Mouse (Mus musculus): ENCODE results near the gene Hist1h2bf.
"Not testable (repeated sequence)": the region's sequence is repeated elsewhere in the genome, so short reads cannot be mapped to it uniquely, and the experiment has no call there.

Hist1h2bf gene

DNA sequence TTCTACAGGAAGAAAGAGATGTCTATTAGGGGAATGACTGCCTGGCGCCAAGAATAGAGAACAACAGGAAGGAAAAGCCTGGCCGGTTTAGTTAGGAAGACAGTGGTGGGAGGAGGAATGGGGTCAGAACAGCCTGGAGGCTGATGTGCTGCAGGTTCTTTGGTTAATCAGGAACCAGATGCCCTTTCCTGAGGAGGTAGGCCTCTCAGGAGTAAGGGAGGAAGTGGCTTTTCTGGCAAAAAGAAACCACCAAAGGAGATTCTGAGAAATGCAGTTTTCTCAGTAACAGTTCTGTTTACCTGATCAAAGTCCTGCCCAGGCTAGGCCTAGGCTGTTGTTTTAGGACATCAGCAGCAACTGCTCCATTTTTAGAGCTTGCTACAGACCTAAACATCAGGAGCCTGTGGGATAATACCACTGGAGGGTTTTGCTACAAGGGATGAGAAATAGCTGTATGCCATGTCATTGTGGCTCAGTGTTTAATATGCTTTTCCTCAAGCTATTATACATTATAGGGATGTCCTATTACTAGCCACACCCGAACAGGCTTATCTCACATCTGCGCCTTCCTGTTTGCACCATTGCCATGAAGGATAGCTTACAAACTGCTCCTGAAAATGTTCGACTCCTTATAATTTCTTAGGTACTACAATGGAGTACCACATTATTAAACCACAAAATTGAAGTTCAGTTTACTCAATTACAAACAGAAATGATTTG lies 19.2 kb upstream of the Hist1h2bf start:
- in situ Hi-C loops (cut with MboI; ENCODE audit: low pct_unique_long_range_greater_than_20kb in 1 of 2, low sequenced_read_pairs in 2 of 2, unreplicated experiment in 1 of 2): loop anchor here in 1 of 2 experiments (10.0 kb wide), 1 partner anchor 168 kb away; the partner anchor contains the start of gene Abt1

GRCm38 (mm10) chr13:23592614-23593013 lies 18.6 kb upstream of the Hist1h2bf start:
- in situ Hi-C loops (cut with MboI; ENCODE audit: low pct_unique_long_range_greater_than_20kb in 1 of 2, low sequenced_read_pairs in 2 of 2, unreplicated experiment in 1 of 2): loop anchor here in 1 of 2 experiments (10.0 kb wide), 1 partner anchor 168 kb away; the partner anchor contains the start of gene Abt1

DNA sequence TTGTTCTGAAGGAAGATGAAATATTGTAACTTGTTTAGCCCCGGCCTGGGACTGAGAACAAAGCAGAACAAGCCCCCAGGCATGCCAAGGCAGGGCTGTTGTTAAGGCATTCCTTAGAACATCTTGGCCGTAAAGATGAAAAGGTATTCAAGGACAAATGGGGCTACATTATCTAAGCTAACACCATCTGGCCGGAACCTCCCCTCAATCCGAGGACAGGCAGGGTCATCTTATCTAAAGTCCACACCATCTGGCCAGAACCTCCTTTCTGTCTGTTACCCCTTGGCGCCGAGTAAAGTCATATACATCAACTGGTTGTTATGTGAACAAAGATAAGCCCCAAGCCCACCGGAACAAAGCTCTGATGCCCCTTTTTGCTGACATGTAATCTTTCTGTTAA lies 17.9 kb upstream of the Hist1h2bf start:
- in situ Hi-C loops (cut with MboI; ENCODE audit: low pct_unique_long_range_greater_than_20kb in 1 of 2, low sequenced_read_pairs in 2 of 2, unreplicated experiment in 1 of 2): loop anchor here in 1 of 2 experiments (10.0 kb wide), 1 partner anchor 167 kb away; the partner anchor contains the start of gene Abt1

DNA sequence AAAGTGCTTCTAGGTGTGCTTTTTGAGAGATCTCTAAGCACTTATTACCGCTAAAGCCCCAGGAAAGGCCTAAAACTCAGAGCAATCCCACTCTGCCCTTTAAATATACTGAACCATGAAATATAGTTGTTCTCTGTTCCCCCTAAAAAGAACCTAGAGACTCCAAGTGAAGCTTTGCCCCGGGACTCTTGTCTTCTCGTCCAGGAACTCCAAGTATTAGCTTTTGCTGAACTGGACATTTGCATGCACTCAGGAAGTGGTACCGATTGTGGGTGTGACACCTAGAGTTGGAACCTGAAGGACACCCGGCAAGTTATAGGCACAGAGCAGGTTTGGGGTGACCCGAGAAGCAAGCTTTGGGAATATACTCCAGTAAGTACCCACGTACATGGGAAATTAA lies 17.2 kb upstream of the Hist1h2bf start:
- in situ Hi-C loops (cut with MboI; ENCODE audit: low pct_unique_long_range_greater_than_20kb in 1 of 2, low sequenced_read_pairs in 2 of 2, unreplicated experiment in 1 of 2): loop anchor here in 1 of 2 experiments (10.0 kb wide), 1 partner anchor 166 kb away; the partner anchor contains the start of gene Abt1

GRCm38 (mm10) chr13:23586940-23587225 lies 12.9 kb upstream of the Hist1h2bf start:
- in situ Hi-C loops (cut with MboI; ENCODE audit: low pct_unique_long_range_greater_than_20kb in 1 of 2, low sequenced_read_pairs in 2 of 2, unreplicated experiment in 1 of 2): no loop called here

DNA sequence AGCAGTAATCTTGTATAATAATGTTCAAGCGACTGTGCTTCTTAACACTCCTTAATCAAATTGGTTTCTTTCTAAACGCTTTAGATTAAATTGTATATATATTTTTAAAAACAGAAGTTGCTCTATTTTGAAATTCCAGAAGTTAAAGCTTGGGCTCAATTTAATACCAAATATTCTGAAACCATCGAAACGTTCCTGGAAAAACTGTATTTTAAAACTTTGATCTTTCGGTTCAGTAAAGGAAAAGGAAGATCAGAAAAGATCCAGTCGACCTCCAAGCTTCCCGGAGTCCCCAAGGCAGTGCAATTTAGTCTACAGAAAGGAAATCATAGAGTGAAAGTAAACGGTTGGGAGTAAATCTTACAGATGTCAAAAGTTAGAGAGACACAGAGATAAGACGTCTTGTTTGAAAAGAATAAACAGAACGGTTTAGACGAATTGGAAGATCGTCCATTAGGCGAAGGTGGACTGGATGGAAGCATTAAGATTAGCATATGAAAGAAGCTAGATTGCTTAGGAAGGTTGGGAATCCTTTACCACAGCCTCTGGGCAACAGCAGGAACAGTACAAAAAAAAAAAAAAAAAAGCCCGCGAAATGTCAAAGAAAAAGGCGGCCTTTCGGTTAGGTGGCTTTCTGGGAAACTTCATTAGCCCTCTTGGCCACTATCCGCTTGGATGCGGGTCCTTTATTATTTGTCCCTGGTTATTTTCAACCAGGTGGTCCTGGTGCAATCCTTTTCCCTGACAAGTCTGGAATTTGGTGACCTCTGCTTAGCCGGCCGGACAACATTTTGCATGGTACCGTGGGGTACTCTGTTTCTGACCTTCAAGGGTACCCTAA lies 12.3 kb upstream of the Hist1h2bf start:
- in situ Hi-C loops (cut with MboI; ENCODE audit: low pct_unique_long_range_greater_than_20kb in 1 of 2, low sequenced_read_pairs in 2 of 2, unreplicated experiment in 1 of 2): no loop called here

DNA sequence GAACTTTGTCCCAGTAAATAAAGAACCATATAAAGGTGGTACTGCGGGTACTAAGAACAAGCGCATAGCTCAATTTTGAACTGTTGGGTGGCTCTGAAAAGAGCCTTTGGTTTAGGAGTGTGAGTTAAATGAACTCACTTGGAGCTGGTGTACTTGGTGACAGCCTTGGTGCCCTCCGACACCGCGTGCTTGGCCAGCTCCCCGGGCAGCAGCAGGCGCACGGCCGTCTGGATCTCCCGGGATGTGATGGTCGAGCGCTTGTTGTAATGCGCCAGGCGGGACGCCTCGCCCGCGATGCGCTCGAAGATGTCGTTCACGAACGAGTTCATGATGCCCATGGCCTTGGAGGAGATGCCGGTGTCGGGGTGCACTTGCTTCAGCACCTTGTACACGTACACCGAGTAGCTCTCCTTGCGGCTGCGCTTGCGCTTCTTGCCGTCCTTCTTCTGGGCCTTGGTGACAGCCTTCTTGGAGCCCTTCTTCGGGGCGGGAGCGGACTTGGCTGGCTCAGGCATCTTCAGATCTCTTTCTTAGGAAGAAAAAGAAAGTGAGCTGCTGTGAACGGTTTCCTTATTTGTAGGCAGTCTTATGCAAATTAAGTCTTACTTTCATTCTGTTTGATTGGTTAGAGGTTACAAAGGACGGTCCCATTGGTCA lies 11.6 kb upstream of the Hist1h2bf start:
- in situ Hi-C loops (cut with MboI; ENCODE audit: low pct_unique_long_range_greater_than_20kb in 1 of 2, low sequenced_read_pairs in 2 of 2, unreplicated experiment in 1 of 2): not testable (repeated sequence)

DNA sequence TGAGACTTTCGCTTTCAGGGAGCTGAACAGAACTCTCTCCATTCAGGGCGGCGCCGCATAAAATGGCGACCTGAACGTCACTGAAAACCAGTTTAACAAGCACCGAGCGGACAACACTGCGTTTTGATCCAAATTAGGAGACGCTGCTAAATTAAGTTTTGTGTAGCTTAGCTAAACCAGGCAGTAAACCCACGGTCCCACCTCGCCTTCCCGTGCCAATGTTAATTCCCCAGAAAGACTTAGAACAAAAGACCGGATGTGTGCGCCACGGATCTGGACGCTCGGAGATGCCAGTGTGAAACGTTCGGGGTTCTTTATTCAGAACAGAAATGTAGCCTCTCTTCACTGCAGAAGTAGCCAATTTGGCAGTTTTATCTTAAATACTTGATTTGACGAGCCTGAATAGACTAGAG lies 11.0 kb upstream of the Hist1h2bf start:
- in situ Hi-C loops (cut with MboI; ENCODE audit: low pct_unique_long_range_greater_than_20kb in 1 of 2, low sequenced_read_pairs in 2 of 2, unreplicated experiment in 1 of 2): no loop called here

- in situ Hi-C loops (cut with MboI; ENCODE audit: low pct_unique_long_range_greater_than_20kb in 1 of 2, low sequenced_read_pairs in 2 of 2, unreplicated experiment in 1 of 2): no loop called here
Observed at GRCm38 (mm10) chr13:23584331-23584730, 10.3 kb upstream of the Hist1h2bf start.

DNA sequence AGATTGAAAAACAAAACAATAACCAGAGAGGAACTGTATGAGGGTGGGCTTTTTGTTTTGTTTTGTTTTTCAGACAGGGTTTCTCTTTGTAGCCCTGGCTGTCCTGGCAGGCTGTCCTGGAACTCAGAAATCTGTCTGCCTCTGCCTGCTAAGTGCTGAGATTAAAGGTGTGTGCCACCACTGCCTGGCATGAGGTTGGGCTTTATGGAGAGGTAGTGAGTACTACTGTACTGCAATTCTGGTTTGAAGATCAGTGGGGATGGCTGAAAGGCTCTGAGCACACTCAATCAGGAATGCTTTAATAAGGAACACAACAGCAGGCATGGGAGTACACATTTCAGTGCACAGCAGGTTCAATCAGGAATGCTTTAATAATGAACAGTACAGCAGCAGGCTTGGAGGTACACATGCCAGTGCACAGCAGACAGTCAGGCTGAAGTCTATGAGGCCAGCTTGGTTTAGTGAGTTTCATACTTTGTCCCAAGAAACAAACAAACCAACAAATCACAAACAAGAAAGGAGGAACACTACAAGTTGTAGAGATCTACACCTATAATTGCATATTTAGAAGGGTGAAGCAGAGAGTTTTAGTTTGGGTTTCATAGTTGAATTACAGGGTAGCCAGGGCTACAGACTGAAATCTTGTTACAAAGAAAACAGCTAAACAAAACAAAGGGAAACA lies 9.5 kb upstream of the Hist1h2bf start:
- in situ Hi-C loops (cut with MboI; ENCODE audit: low pct_unique_long_range_greater_than_20kb in 1 of 2, low sequenced_read_pairs in 2 of 2, unreplicated experiment in 1 of 2): no loop called here

DNA sequence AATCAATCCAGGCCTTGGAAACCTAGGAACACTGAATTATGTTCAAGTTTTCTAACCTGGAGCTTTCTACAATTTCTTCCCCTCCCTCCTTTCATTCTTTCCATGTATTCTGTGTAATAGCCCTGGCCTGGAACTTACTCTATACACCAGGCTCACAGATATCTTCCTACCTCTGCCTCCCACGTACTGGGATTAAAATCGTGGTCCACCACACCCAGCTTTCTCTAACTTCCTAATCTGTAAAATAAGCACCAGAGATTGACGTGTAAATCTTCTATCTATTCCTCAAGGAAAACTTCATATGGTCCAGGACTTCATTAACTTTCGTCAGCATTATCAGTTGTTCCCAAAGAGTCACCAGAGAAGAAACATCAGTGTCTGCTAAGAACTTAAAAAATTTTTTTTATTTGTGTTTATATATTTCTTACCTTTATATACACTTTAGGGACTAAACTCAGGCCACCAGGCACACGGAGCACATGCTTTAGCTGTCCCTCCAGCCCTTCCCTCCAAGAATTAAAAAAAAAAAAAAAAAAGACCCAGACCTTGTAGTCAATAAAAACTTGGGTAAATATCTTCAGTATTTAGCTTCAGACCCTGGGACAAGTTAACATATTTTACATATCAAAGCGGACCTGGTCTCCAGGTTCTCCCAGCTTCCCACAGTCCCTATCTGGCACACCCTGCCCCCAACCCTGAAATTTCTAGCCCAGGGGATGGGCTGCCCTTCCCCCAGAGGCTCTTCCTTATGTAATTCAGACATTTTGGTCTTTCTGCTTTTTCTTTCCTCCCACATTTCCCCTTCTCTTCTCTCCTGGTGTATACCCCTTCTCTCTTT lies 8.4 kb upstream of the Hist1h2bf start:
- in situ Hi-C loops (cut with MboI; ENCODE audit: low pct_unique_long_range_greater_than_20kb in 1 of 2, low sequenced_read_pairs in 2 of 2, unreplicated experiment in 1 of 2): no loop called here

- in situ Hi-C loops (cut with MboI; ENCODE audit: low pct_unique_long_range_greater_than_20kb in 1 of 2, low sequenced_read_pairs in 2 of 2, unreplicated experiment in 1 of 2): no loop called here
Observed at GRCm38 (mm10) chr13:23581408-23582218, 7.6 kb upstream of the Hist1h2bf start, which contains the start of gene Hist1h4d. Gene Hist1h4d (plus strand): TSS chr13:23581598.

- in situ Hi-C loops (cut with MboI; ENCODE audit: low pct_unique_long_range_greater_than_20kb in 1 of 2, low sequenced_read_pairs in 2 of 2, unreplicated experiment in 1 of 2): loop anchor here in 1 of 2 experiments (10.0 kb wide), 1 partner anchor 167 kb away; the partner anchor contains the start of genes Hist1h2bb and Hist1h3c
Observed at GRCm38 (mm10) chr13:23577835-23578234, 3.8 kb upstream of the Hist1h2bf start.

- in situ Hi-C loops (cut with MboI; ENCODE audit: low pct_unique_long_range_greater_than_20kb in 1 of 2, low sequenced_read_pairs in 2 of 2, unreplicated experiment in 1 of 2): loop anchor here in 1 of 2 experiments (10.0 kb wide), 1 partner anchor 168 kb away; the partner anchor contains the start of genes Hist1h2bb and Hist1h3c
Observed at GRCm38 (mm10) chr13:23576906-23577639, 3.1 kb upstream of the Hist1h2bf start.

DNA sequence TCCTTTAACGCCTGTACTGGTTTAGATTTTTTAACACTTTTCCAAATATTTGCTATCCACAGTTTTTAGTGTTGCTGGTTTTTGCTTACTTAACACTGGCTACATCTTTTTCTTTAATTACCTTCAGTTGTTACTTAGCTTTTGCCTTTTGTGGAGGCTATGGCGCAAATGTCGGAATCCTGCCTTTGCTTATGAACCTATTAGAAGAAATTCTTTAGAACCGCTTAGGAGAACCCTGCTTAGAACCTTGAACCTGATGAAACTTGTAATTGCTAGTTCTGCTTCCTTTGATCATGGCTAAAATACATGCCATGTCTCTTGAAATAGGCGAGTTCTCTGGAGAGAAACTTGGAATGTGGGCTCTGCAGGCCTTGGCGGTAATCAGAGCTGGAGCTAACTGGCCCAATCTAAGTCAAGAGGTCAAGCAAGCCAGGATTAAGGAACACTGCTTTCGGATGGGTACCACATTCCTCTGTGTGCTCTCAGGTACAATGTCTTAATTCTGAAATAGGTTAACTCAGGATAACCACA lies 2.4 kb upstream of the Hist1h2bf start:
- in situ Hi-C loops (cut with MboI; ENCODE audit: low pct_unique_long_range_greater_than_20kb in 1 of 2, low sequenced_read_pairs in 2 of 2, unreplicated experiment in 1 of 2): loop anchor here in 1 of 2 experiments (10.0 kb wide), 1 partner anchor 168 kb away; the partner anchor contains the start of genes Hist1h2bb and Hist1h3c

- in situ Hi-C loops (cut with MboI; ENCODE audit: low pct_unique_long_range_greater_than_20kb in 1 of 2, low sequenced_read_pairs in 2 of 2, unreplicated experiment in 1 of 2): loop anchor here in 1 of 2 experiments (10.0 kb wide), 1 partner anchor 169 kb away; the partner anchor contains the start of genes Hist1h2bb and Hist1h3c
Observed at GRCm38 (mm10) chr13:23575864-23576313, 1.9 kb upstream of the Hist1h2bf start.

Data from mouse embryonic stem cell (cell line).